Mouse (Mus musculus) liver, adult 2 months (tissue): ENCODE measurements around the gene Lima1. TPM values are rescaled to one million over a fixed set of nuclear protein-coding genes. Genes with fewer than 3 reads are reported as not detected.
A peak's percentile ranks its signal among the peaks of the same experiment; 100 is the strongest.

Source experiments
- DNase-seq: peaks from one replicate; pipeline ENCODE4 v3.0.0-alpha.2; 2011; ENCODE audit warnings: low read depth, low spot score; ENCODE audit errors: extremely low read depth
- H3K27ac ChIP-seq: fragments of 200-500 bp; replicated peaks from 2 replicates; pipeline ENCODE4 v1.5.1; 2012; ENCODE audit warnings: low read depth, mild to moderate bottlenecking, control low read depth, inconsistent platforms, low read length; ENCODE audit not compliant: insufficient read depth
- H3K27me3 ChIP-seq: fragments of 200-500 bp; 2 replicates; pipeline ENCODE4 v1.6.1; 2012; ENCODE audit warnings: mild to moderate bottlenecking, moderate library complexity, low read length, inconsistent platforms; ENCODE audit not compliant: control insufficient read depth, insufficient read depth
- H3K36me3 ChIP-seq: fragments of 200-500 bp; 2 replicates; pipeline ENCODE4 v1.6.1; 2012; ENCODE audit warnings: low read length, inconsistent platforms; ENCODE audit not compliant: control insufficient read depth, insufficient read depth
- H3K4me1 ChIP-seq: fragments of 200-500 bp; 2 replicates; pipeline ENCODE4 v1.6.1; 2011; ENCODE audit warnings: low read length; ENCODE audit not compliant: control insufficient read depth, insufficient read depth
- H3K4me3 ChIP-seq: fragments of 200-500 bp; 2 replicates; pipeline ENCODE4 v1.5.1; 2011; ENCODE audit warnings: low read depth, mild to moderate bottlenecking, control low read depth, low read length, moderate library complexity; ENCODE audit not compliant: insufficient read depth
- H3K79me2 ChIP-seq: fragments of 200-500 bp; 2 replicates; pipeline ENCODE4 v1.6.1; 2012; ENCODE audit warnings: inconsistent platforms, mild to moderate bottlenecking, low read length, moderate library complexity; ENCODE audit not compliant: control insufficient read depth, insufficient read depth
- H3K9ac ChIP-seq: fragments of 200-500 bp; 2 replicates; pipeline ENCODE4 v1.6.1; 2012; ENCODE audit warnings: low read depth, mild to moderate bottlenecking, control low read depth, inconsistent platforms, low read length
- CTCF ChIP-seq: fragments of 200-500 bp; IDR thresholded peaks from 2 replicates; pipeline ENCODE4 v1.5.1; 2011; ENCODE audit warnings: low read depth, low read length, control low read depth
- POLR2A ChIP-seq: fragments of 200-500 bp; IDR thresholded peaks from 2 replicates; pipeline ENCODE4 v1.6.1; 2011; ENCODE audit warnings: low read length, control low read depth; ENCODE audit not compliant: insufficient read depth; ENCODE audit errors: extremely low read depth
- WGBS: fragments of 180-500 bp; shearing (Covaris S2); methylation state at CpG from one replicate; pipeline ENCODE4 v1.1.7; 2018; 5-methylcytosine and 5-hydroxymethylcytosine counted together
- polyA plus RNA-seq: library from polyadenylated mRNA; depleted of rRNA; stranded (reverse); fragments of >200 nt; gene quantifications from 2 replicates; pipeline ENCODE4 v1.2.3, GENCODE M21; 2012
- total RNA-seq: library from RNA; depleted of rRNA; stranded (reverse); fragments of >200 nt; gene quantifications from 2 replicates; pipeline ENCODE4 v1.2.3, GENCODE M21; 2014

Gene Lima1
- total and polyA plus RNA-seq, 2 experiments: 11.2 to 28.9 TPM

- peak overlapping the region; percentile 87 for H3K27ac ChIP-seq
- TF ChIP-seq POLR2A (no peak), CTCF (no peak)
Observed at GRCm38 (mm10) chr15:99852606-99853237, 22.5 kb downstream of the Lima1 start.

DNA sequence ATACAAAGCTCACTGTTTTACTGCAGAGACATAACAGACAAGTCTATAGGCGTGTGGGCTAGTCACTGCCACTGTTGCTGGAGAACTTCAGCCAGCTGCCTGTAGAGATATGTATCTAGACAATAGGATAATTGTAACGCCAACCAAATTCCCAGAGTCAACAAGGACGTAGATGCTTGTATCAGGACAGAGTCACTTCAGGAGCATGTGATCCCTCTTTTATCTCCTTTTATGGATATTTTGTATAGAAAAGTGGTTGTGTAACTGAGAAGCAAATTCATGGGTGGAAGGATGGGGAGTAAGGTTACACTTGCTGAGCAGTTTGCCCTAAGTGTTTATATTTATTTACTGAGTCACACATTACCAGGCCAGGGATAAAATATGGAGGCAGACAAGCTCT lies 25.0 kb downstream of the Lima1 start:
- TF ChIP-seq POLR2A (no peak), CTCF (no peak)
- Histone ChIP-seq H3K27me3 (no peaks in the 10 kb centered on the region), H3K9ac (no peak overlapping the region), H3K79me2 (peaks cover 27% of the 10 kb centered on the region; the same call in 1 of the 2 replicates), H3K27ac (no peak overlapping the region), H3K4me3 (no peak overlapping the region), H3K36me3 (no peaks in the 10 kb centered on the region), H3K4me1 (peaks cover 44% of the 10 kb centered on the region)
- DNase-seq: no peak
- 82% methylated on average over 3 of the region's 3 CpGs for WGBS

More at GRCm38 (mm10) chr15:99852606-99853237, 22.5 kb downstream of the Lima1 start:
- Histone ChIP-seq H3K9ac (0 out of 2 replicates have a peak overlapping the region, but pooled peaks have one; percentile 38), H3K4me3 (no peak overlapping the region), H3K36me3 (no peaks in the 10 kb centered on the region), H3K79me2 (peaks cover 22% of the 10 kb centered on the region; the same call in 1 of the 2 replicates), H3K27me3 (no peaks in the 10 kb centered on the region), H3K4me1 (peaks cover 31% of the 10 kb centered on the region)
- 20% methylated on average over 2 of the region's 2 CpGs for WGBS
- DNase-seq: peak; percentile 92

DNA sequence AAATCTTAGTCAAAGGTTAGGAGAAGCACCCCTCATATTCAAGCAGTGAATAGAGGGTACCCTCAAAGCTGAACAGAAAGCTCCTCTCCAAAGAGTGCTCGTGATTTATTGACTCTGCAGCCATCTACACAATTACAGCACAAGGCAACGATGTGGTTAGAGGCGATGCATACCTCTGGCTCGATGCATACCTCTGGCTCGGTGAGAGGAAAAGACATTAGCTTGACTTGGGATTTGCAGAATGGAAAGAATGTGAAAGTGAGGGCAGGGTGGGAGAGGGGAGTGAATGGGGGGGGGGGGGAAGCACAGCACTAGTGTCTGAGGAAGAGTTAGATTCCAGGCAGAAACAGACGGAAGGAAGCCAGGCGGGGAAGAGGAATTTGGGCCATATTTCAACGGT lies 27.3 kb downstream of the Lima1 start:
- no peaks in the 10 kb centered on the region for H3K36me3 ChIP-seq
- no peaks in the 10 kb centered on the region for H3K27me3 ChIP-seq
- no peak overlapping the region for H3K27ac ChIP-seq
- H3K9ac ChIP-seq: no peak overlapping the region
- TF ChIP-seq POLR2A (no peak), CTCF (no peak)
- H3K4me3 ChIP-seq: no peak overlapping the region
- DNase-seq: no peak
- 61% methylated on average over 8 of the region's 8 CpGs for WGBS
- peaks cover 53% of the 10 kb centered on the region for H3K4me1 ChIP-seq
- peaks cover 26% of the 10 kb centered on the region; the same call in 1 of the 2 replicates for H3K79me2 ChIP-seq

DNA sequence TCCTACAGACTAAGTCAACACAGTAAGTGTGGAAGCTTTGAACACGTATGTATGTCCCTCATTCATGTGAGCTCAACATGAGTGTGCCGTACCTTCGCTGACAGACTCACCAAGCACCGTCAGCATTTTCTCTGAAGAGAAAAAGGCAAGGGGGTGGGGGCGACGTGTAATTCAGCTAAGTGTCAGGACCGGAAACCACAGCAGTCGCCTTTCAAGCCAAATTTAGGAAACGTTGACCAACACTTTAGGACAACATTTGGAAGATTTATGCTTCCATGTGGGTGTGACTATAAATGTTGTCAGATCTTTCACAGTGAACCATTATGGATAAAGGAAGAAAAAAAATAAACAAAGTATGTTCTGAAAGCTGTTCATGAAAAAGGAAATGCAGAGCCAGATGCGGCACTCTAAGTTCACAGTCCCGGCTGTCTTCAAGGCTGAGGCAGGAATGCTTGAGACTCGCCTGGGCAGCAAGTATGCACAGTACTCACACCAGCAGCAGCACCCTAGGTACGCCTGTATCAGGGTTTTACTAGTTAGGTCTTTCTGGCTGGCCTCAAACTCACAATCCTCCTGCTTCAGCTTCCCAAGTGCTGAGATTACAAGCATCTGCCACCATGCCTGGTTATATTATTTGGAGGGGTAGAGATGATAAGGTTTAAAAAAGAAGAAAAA lies 27.9 kb downstream of the Lima1 start:
- H3K79me2 ChIP-seq: peaks cover 29% of the 10 kb centered on the region; the same call in 1 of the 2 replicates
- H3K9ac ChIP-seq: peak overlapping the region; percentile 38; the same call in 1 of the 2 replicates
- H3K27ac ChIP-seq: peak overlapping the region; percentile 61
- DNase-seq: peak; percentile 54
- 24% methylated on average over 13 of the region's 13 CpGs for WGBS
- peaks cover 53% of the 10 kb centered on the region for H3K4me1 ChIP-seq
- no peak overlapping the region for H3K4me3 ChIP-seq
- TF ChIP-seq POLR2A (no peak), CTCF (no peak)
- no peaks in the 10 kb centered on the region for H3K27me3 ChIP-seq
- peaks cover 5% of the 10 kb centered on the region; the same call in 1 of the 2 replicates for H3K36me3 ChIP-seq

GRCm38 (mm10) chr15:99846633-99847032 lies 28.6 kb downstream of the Lima1 start:
- H3K27ac ChIP-seq: peak overlapping the region; percentile 61
- peaks cover 48% of the 10 kb centered on the region for H3K4me1 ChIP-seq
- peaks cover 29% of the 10 kb centered on the region; the same call in 1 of the 2 replicates for H3K79me2 ChIP-seq
- peak; percentile 90 for DNase-seq
- no peaks in the 10 kb centered on the region for H3K27me3 ChIP-seq
- H3K9ac ChIP-seq: peak overlapping the region; percentile 38
- 24% methylated on average over 6 of the region's 6 CpGs for whole genome bisulfite sequencing
- no peak overlapping the region for H3K4me3 ChIP-seq
- H3K36me3 ChIP-seq: peaks cover 8% of the 10 kb centered on the region; the same call in 1 of the 2 replicates
- TF ChIP-seq CTCF: no peak

DNA sequence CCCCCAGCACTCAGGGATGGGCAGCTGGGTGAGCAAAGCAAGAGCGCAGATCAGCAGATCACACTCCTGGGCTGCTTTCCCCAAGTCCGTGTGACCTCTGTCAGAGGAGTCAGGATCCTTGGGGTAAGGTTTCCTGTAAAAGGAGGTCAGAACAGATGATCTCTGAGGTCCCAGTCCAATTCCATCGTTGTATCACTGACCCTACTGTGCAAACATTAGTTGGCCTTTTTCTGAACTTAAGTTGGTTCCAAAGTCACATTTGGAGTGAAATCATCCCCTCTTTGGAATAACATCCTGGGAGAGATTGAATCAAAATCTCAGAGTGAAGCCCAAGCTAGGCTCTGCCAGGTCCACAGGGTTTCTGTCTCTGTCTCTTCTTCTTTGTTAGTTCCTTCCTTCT lies 31.4 kb downstream of the Lima1 start:
- H3K27me3 ChIP-seq: no peaks in the 10 kb centered on the region
- peaks cover 8% of the 10 kb centered on the region; the same call in 1 of the 2 replicates for H3K36me3 ChIP-seq
- H3K9ac ChIP-seq: peak overlapping the region; percentile 55; the same call in 1 of the 2 replicates
- WGBS: 22% methylated on average over 3 of the region's 3 CpGs
- no peak overlapping the region for H3K4me3 ChIP-seq
- H3K27ac ChIP-seq: peak overlapping the region; percentile 96
- H3K79me2 ChIP-seq: peaks cover 23% of the 10 kb centered on the region; the same call in 1 of the 2 replicates
- no peak for TF ChIP-seq CTCF
- TF ChIP-seq POLR2A: no peak
- DNase-seq: peak; percentile 99
- peaks cover 58% of the 10 kb centered on the region for H3K4me1 ChIP-seq
